Mouse (Mus musculus): Measurements from ENCODE around the gene Atg4a. TPM values are rescaled to one million over a fixed set of nuclear protein-coding genes. Genes with fewer than 3 reads are reported as not detected.

The Atg4a gene
- total RNA-seq, 2 experiments from 2014 or later: 7.5 to 8.5 TPM

GRCm38 (mm10) chrX:141158160-141158559, 201.5 kb downstream of the Atg4a start:
- peak in 1 of 2 experiments; percentile 10 for DNase-seq (ENCODE audit: low spot score in 2 of 2)

GRCm38 (mm10) chrX:141160371-141160770, 203.7 kb downstream of the Atg4a start:
- DNase-seq (ENCODE audit: low spot score in 2 of 2): no peak

GRCm38 (mm10) chrX:141165067-141165466, 208.4 kb downstream of the Atg4a start:
- no peak for DNase-seq (ENCODE audit: low spot score in 2 of 2)

- DNase-seq (ENCODE audit: low spot score in 2 of 2): peak in 1 of 2 experiments; percentile 63
Observed at GRCm38 (mm10) chrX:141175353-141175752, 218.6 kb downstream of the Atg4a start.

GRCm38 (mm10) chrX:141195036-141195435, 238.3 kb downstream of the Atg4a start:
- no peak for DNase-seq (ENCODE audit: low spot score in 2 of 2)

GRCm38 (mm10) chrX:141198993-141199392, 242.3 kb downstream of the Atg4a start:
- DNase-seq (ENCODE audit: low spot score in 2 of 2): no peak

- DNase-seq (ENCODE audit: low spot score in 2 of 2): peak; percentile 13 to 66
Observed at GRCm38 (mm10) chrX:141212802-141213201, 256.1 kb downstream of the Atg4a start.

Other genes with a start within 250 kb of the Atg4a start
- gene Tex13b, start 143.5 kb upstream of the Atg4a start, total RNA-seq (2021): not detected
- not detected for gene Vsig1, start 49.3 kb upstream of the Atg4a start, total RNA-seq (2021)
- 10 to 100 TPM; 18.2 to 21.4 TPM for gene Psmd10, start 179 bp upstream of the Atg4a start, total RNA-seq (2021)

Measured in layer of hippocampus, adult 18-20 months (tissue).